Mouse (Mus musculus): ENCODE measurements around the gene Mllt10.

DNA sequence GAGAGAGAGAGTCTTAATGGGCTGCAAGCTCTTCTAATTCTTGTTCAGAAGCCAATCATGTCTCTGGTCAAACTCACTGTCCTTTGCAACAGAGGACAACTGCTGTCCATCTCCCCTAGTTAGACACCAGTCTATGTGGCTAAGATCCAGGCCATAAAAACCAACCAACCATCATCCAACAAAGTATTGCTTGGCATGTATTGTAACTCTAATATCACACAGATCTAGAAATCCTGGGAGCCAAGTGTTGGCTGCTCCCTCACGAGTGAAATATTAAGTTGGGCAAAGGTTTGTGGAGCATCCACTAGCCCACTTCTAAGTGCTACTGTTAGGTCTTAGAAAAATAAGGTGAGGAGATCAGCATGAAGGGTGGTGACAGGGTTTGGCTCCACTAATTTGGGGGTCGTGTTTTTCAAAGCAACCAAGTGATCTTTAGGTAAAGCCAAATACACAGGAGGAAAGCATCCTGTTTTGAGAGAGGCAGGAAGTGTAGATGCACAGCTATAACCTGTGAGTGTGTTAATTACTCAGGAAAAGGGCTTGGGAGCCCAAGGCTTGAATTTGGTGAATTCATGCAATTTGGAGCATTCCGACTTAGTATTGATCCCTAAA, 16.8 kb upstream of the Mllt10 start:
- TF ChIP-seq CTCF (IDR thresholded peaks at IDR 0.05; ENCODE audit: low read depth) (no peak), EP300 (IDR thresholded peaks at IDR 0.05; ENCODE audit: low read depth) (no peak)

All from liver, embryonic 14.5 days (tissue).